8 mouse cellular contexts compared by ENCODE assay signal in the genomic region with DNA sequence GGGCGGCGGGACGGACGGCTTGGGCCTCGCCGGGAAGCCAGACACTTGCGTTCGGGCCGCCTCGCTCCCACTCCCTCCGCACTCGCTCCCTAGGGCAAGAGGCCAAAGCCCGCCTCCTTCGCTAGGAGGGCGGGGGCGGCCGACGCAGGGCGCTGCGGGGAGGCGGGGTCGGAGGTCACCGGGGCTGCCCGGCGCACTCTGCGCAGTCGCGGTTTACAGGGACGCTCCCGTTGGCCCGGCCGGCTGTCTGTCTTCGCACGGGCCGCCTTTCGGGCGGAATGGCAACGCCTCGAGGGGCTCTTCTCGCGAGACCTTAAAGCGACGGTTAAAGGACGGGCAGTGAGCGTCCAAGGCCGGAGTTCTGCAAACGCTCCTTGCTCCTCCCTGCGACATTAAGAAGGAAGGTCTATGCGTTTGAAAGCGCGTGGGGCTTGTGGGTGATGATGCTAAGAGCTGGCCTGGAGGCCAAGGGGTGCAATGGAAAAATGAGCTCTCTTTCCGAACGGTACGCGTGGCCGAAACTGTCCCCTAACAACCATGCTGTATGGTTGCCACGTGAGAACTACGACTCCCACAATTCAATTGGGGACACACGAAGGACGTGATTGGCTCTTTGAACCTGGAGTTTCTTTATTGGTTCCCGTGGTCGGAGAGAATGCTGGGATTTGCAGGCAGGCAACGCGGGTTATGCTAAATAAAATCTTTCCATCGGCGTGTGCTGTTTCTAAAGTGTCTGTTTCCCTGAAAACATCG. TPM values are rescaled to one million over a fixed set of nuclear protein-coding genes. Genes with fewer than 3 reads are reported as not detected.
A peak's percentile ranks its signal among the peaks of the same experiment; 100 is the strongest.
DNase-seq lines count a peak whose midpoint lies in the region; ATAC-seq lines count a peak whose summit lies in the region.

A gene (minus strand): TSS at position 87 of the 753 bp plus-strand sequence.

- no peaks in the 10 kb centered on the region for H3K9me3 ChIP-seq in hindbrain, embryonic 14.5 days (ENCODE audit: control insufficient read depth, low read length)

- peak; percentile 98 for ATAC-seq in hindbrain, embryonic 14.5 days (ENCODE audit: low FRiP score)

- no peaks in the 10 kb centered on the region for H3K27me3 ChIP-seq in hindbrain, embryonic 14.5 days (ENCODE audit: control insufficient read depth, insufficient read depth, low read length)

- H3K4me2 ChIP-seq in hindbrain, embryonic 14.5 days (replicated peaks) = peak within 1 kb of the TSS; percentile 92

- H3K9ac ChIP-seq in hindbrain, embryonic 14.5 days = peak within 1 kb of the TSS; percentile 98

- WGBS in hindbrain, embryonic 14.5 days = under 1% methylated on average over 67 of the region's 67 CpGs

- peak within 1 kb of the TSS; percentile 99 for H3K4me3 ChIP-seq in hindbrain, embryonic 14.5 days (replicated peaks; ENCODE audit: low read length)

- peaks cover 9% of the 10 kb centered on the region for H3K36me3 ChIP-seq in hindbrain, embryonic 14.5 days (replicated peaks; ENCODE audit: control insufficient read depth, insufficient read depth)

- H3K4me1 ChIP-seq in hindbrain, embryonic 14.5 days (replicated peaks; ENCODE audit: control insufficient read depth, insufficient read depth, low read length) = peaks cover 22% of the 10 kb centered on the region

- H3K27ac ChIP-seq in hindbrain, embryonic 14.5 days = peak within 1 kb of the TSS; percentile 97

- DNase-seq in R1 (ENCODE audit: low read depth, low spot score) = peak; percentile 99
- DNase-seq in cerebellum, postnatal 25 days = peak; percentile 100
- DNase-seq in frontal cortex, postnatal 25 days (ENCODE audit: low spot score in 2 of 2) = peak; percentile 99
- DNase-seq in hindbrain, embryonic 14.5 days (ENCODE audit: low spot score) = peak; percentile 99
- DNase-seq in layer of hippocampus, postnatal 36 days = peak; percentile 100
- peak; percentile 98 for DNase-seq in lung, postnatal 36 days
- DNase-seq in retina, postnatal 1 day = peak; percentile 99
- DNase-seq in urinary bladder, adult 18-20 months (ENCODE audit: low spot score in 2 of 2) = peak; percentile 99 to 100

RNA-seq across cellular contexts. Expression of the gene that starts here (rescaled TPM):
- 79.5 and 80.0 TPM in 2 replicates for polyA plus RNA-seq in hindbrain, embryonic 14.5 days (2014; fragmentation: Nextera tagmentation; extraction: Ambion mirVana)
- total RNA-seq in layer of hippocampus, postnatal 36 days (2021) = 100 to 1,000 TPM; 142 to 147 TPM

Comparison
In these comparisons a context has a peak if more than half of its experiments do, and no peak if none do; other contexts are left out.
1. Peak in every context shown above with its lines: DNase-seq, ATAC-seq, H3K4me3 ChIP-seq and H3K27ac ChIP-seq.